Mouse (Mus musculus): ENCODE measurements around the gene Enoph1.

Enoph1 gene

GRCm38 (mm10) chr5:100039602-100040142, at the start of gene Enoph1, which contains the start of gene Hnrnpdl:
Gene Enoph1 (plus strand): TSS chr5:100039985.
Gene Hnrnpdl (minus strand): TSS chr5:100039664.
- DNase-seq (ENCODE audit: low read depth, low spot score), result peak; percentile 95

DNA sequence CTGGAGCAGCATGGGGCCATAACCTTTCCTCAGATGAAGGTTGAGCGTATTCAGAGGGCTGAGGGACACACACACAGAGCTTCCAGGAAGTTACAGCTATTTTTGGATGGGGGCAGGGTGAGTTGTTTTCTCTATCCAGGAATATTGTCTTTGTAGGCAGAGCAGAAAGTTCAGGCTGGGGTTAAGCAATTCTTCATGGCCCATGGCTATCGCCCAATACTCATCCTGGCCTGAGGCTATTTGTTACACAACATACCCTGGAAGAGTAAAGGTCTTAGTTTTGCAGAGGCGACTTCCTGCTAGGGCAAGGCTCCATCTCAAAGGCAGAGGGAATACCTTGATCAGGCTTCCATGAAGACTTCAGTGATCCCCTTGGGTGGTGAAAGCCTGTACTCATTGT, 45.6 kb upstream of the Enoph1 start:
- DNase-seq (ENCODE audit: low read depth, low spot score), result no peak

DNA sequence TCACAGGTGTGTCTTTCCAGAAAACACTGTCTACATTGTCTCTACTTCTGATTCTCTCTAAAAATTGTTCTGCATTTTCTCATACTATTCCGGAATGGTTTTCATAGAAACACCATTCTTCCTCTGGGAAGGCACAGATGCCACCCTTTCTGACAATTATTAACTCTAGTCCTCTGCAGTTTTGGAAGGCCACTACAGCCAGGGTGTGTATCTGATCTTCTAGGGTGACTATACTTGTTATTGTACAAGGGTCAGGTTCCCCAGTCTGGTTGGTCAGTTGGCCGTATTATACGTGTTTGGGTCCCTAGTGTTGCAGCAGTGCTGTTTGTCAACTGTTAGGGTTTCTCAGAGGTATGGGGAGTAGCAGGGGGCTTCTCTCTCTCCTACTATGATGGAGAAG, 45.1 kb upstream of the Enoph1 start:
- no peak for DNase-seq (ENCODE audit: low read depth, low spot score)

DNA sequence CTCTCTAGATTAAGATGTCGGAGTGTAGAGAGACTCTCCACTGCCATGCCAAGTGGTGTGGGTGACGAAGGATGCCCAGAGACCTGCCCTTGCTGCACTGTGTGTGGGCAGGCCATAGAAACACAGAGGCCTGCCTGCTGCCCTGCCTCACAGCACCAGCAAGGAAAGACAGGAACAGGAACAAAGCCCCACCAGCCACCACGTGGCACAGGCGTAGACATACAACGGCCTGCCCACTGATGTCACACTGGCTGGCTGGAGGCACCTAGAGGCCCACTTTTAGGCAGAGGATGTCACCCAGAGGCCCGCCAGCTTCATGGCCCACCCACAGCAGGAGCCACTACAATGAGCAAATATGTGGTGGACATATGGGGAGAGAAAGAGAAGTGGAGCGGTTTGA, 39.7 kb upstream of the Enoph1 start:
- no peak for DNase-seq (ENCODE audit: low read depth, low spot score)

DNA sequence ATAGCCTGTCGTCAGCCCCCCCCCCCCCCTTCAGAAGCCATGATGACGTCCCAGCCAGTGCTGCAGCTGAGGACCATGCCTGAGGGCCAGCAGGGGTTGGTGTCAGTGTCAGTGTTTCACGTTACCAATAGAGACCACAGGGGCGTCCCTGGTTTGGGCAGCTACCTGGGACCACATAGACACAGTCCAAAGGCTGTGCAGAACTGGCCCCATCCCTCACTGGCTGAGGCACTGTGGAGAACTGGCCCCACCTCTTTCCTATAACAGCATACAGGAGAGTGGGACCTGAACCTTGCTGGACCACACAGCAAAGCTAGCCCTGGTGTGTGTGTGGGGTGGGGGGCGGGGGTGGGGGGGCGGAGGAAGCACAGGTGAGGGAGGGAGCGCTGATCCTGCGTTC, 39.3 kb upstream of the Enoph1 start:
- no peak for DNase-seq (ENCODE audit: low read depth, low spot score)

DNA sequence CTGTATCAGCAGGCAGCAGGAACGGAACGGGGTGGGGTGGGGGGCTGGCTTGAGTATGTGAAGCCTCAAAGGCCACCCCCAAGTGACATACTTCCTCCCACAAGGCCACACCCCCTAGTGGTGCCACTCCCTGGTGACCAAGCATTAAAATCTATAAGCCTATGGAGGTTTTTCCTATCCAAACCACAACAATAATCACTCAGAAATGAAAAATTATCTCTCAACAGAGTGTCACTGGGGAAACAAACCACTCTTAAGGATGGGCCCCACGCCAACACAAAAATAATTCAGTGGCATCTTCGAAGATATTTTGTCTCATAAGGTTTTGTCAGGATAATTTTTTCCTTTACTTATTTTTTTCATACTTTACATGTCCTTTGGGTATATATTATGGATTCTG, 35.9 kb upstream of the Enoph1 start:
- DNase-seq (ENCODE audit: low read depth, low spot score), result peak; percentile 23

DNA sequence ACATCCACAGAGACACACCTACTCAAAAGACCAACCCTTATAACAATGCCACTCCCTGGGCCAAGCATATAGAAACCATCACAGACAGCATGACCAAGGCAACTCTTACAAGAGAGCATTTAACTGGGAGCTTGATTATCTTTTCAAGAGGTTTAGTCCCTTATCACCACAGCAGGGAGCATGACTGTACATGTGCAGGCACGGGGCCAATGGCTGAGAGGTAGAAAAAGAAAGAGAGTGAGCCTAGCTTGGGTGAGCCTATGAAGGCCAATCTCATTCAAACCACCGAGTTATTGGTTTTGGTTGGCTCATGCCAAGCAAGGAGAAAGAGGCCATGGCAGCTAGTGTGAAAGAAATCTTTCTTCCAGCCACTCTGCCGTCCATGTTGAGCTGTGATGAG, 34.4 kb upstream of the Enoph1 start:
- no peak for DNase-seq (ENCODE audit: low read depth, low spot score)

GRCm38 (mm10) chr5:100005896-100006295, 33.9 kb upstream of the Enoph1 start:
- no peak for DNase-seq (ENCODE audit: low read depth, low spot score)

DNA sequence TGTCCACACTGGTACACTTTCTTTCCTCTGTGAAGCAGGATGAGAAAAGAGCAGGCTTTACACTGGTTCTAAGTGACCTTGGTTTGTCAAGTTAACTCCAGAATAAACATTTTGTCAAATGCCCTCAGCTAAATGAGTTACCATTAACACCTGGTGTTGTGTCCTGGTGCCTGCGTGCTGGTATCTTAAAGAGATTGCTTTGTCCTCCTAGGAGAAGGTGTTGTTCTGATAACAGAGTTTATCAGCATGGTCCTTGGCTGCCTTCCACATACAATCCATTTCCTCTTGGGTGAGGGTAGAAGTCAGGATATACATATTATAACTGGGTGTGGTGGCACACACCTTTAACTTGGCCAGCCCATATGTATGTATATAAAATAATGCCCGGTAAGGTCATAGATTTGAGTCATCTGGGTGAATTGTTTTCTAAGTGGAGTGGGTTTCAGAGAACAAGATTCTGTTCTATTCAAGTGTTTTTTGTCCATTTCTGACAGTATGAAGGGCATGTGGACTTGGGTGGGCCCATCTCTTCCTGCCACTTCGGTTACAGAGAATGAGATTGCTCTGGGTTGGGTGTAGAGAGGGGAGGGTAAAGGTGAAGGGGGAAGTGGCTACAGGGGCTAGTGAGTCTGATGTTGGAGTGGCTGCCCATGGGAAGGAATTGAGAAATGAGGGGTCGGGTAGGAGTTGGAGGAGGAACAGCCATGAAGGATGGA, 33.3 kb upstream of the Enoph1 start:
- DNase-seq (ENCODE audit: low read depth, low spot score), result no peak

DNA sequence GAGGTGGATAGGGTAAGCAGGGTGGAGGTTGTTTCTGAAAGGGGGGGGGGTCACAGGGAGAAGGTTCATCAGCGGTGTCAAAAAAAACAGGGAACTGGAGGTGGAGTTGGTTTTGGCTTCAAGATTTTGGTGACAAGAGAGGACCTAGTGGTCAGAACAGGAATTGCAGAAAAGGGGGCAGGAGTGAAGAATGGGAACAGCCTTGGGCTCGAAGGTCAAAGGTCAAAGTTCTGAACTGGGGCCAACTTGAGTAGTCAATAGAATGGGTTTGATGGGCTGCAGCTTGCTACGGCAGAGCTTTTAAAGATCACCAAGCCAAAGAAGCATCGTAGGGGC, 32.8 kb upstream of the Enoph1 start:
- peak; percentile 89 for DNase-seq (ENCODE audit: low read depth, low spot score)

DNA sequence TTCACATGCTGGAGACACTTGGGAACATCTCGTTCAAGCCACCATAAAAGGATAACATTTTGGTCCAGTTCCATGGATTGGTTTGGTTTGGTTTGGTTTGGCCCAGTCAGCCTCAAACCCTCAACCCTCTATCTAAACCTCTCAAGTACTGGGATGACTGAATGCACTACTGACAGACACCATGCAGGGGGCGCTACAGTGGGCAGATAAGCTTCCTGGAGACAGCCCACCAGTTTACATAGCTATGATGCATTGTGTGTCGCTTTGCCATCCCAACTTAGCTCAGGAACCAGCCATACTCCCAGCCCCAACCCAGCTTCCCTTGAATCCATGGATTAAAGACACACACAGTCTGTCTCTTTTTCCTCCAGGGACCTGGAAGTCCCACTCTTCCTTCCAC, 31.3 kb upstream of the Enoph1 start:
- peak; percentile 54 for DNase-seq (ENCODE audit: low read depth, low spot score)

DNA sequence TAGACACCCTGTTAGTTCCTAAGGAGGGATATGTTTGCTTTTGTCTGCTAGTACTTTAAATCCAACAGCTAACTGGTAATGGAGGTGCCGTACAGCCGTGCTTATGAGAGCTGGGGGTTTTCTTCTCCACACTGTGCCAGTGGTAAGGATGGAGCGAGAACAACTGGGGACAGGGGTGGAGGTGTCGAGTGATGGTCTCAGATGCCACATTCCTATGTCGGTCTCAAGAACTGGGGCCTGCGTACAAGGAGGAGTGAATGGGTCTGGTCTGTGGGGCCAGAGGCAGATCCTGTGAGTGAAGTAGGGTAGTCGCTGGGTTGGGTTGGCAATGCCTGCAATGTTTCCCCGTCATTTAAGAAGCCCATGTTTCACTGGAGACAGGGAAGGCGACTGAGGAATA, 27.2 kb upstream of the Enoph1 start:
- DNase-seq (ENCODE audit: low read depth, low spot score), result no peak

DNA sequence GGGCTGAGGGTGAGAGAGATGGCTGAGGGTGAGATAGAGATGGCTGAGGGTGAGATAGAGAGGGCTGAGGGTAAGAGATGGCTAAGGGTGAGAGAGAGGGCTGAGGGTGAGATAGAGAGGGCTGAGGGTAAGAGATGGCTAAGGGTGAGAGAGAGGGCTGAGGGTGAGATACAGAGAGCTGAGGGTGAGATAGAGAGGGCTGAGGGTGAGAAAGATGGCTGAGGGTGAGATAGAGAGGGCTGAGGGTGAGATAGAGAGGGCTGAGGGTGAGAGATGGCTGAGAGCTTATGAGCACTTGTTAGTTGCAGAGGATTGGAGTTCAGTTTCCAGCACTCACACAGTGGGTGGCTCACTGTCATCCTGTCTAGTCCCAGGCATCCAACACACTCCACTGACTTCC, 19.7 kb upstream of the Enoph1 start:
- no peak for DNase-seq (ENCODE audit: low read depth, low spot score)

DNA sequence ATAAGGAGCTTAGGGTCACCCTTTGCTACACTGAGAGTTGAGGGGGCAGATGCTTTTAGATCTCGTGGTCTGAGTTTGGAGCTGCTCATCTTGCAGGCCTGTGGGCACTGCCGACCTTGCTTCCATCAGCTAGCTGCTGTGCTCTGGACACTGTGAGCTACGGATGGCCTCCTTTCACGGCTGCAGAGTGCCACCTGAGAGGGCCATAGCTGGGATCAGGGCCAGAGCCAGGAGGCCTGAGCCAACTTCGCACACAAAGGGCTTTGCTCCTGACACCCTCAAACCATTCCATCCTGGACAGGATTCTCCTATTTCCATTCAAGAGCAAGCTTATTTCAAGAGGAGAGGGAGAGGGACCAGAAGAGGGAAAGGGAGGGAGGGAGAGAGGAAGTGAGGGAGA, 15.4 kb upstream of the Enoph1 start:
- no peak for DNase-seq (ENCODE audit: low read depth, low spot score)

GRCm38 (mm10) chr5:100024868-100025267, 14.9 kb upstream of the Enoph1 start:
- DNase-seq (ENCODE audit: low read depth, low spot score), result no peak

DNA sequence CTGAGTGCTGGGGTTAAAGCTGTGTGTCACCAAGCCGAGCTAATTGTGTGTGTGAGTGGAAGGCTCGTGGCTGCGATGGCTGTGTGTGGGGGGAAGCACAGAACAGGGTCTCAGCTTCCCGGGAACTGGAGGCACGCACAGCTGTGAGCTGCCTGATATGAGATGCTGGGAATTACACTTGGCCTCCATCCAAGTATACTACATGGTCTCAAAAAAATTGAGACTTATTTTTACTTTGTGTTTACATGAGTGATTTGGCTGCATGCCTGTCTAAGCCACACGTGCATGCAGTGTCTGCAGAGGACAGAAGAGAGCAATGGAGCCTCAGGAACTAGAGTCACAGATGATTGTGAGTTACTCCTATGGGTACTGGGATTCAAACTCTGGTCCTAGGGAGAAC, 9.7 kb upstream of the Enoph1 start:
- DNase-seq (ENCODE audit: low read depth, low spot score), result no peak

DNA sequence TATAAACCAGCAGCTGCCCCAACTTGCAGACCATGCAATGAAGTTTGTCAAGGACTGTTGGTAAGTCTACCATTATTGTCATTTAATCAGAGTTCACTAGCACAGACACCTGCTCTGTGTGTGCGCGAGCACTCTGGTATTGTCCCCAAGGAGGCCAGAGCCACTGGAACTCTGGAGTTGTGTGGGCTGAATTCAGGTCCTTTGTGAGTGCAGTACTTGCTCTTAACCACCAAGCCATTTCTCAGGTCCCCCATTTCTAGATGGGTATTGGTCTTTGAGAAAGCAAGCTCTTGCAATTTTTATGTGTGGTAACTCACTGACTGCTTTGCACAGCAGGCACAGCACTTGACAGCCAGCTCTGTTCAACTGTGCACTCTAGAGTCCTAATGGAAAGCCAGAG, 7.7 kb upstream of the Enoph1 start:
- DNase-seq (ENCODE audit: low read depth, low spot score), result peak; percentile 71

GRCm38 (mm10) chr5:100032646-100033045, 7.1 kb upstream of the Enoph1 start:
- DNase-seq (ENCODE audit: low read depth, low spot score), result no peak

GRCm38 (mm10) chr5:100035950-100036349, 3.8 kb upstream of the Enoph1 start:
- no peak for DNase-seq (ENCODE audit: low read depth, low spot score)

GRCm38 (mm10) chr5:100036681-100037080, 3.1 kb upstream of the Enoph1 start:
- peak; percentile 82 for DNase-seq (ENCODE audit: low read depth, low spot score)

DNA sequence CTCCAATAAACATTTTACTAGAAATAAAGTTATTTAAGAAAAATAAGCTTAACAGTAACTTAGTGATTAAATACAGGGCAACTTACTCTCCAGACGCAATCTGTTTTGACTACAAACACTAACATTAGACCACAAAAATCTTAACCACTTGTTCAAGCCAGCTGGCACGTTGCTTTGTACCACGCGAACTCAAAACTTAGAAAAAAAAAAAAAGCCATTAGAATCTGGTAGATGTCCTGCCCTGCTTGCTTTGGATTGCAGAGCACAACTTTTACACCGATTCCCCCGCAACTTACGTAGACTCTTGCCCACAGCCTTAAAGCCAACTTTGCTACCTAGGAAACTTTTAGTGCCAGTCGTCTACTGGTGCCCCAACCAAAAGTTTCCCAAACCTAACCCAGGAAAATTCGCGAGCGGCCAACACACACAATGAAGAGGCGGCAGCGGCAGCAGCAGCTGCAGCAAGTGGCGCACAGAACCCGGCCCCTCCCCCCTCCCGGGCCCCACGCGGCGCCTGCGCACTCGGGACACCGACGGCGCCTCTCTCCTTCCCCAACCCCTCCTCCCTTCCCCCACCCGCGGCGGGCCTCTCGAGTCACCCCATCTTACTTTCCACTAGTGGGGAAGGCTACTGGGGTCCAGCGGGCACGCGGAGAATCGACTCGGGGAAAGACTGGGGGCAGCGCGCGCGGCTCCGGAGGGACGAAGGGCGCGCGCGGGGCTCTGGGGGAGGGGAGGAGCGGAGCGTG, 1.6 kb upstream of the Enoph1 start:
- DNase-seq (ENCODE audit: low read depth, low spot score), result peak; percentile 84

GRCm38 (mm10) chr5:100038714-100039601, 827 bp upstream of the Enoph1 start:
- peak; percentile 86 for DNase-seq (ENCODE audit: low read depth, low spot score)
